Mouse (Mus musculus) heart, postnatal 0 days (tissue): ENCODE measurements around the gene Alx3.

Source experiments
- CTCF ChIP-seq: IDR thresholded peaks from 2 replicates; pipeline ENCODE4 v1.5.1; 2016; ENCODE audit warnings: antibody characterized with exemption, control low read depth, low read depth
- EP300 ChIP-seq: IDR thresholded peaks from 2 replicates; pipeline ENCODE4 v1.6.1; 2016; ENCODE audit warnings: antibody characterized with exemption, low read depth

DNA sequence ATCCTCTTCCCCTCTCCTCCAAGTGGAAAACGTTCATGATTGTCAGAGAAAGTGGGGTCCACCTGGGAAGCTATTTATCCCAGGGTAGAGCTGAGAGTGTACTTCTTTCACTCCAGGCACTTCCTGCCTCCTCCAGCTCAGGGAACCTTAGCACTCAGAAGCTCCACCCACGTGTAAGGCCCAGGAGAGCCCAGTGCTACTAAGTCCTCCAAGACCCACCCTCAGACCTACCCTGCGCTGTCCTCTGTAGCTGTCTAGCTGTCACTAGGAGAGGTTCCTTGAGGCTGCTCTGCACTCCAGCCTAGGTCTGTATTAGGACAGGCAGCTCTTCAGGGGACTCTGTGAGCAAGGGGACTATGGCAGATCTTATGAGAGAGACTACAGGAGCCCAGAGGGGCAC lies 36.1 kb upstream of the Alx3 start:
- no peak for TF ChIP-seq CTCF
- TF ChIP-seq EP300: no peak
